Mouse (Mus musculus): ENCODE data around the gene Rnf31. TPM values are rescaled to one million over a fixed set of nuclear protein-coding genes. Genes with fewer than 3 reads are reported as not detected.

Gene Rnf31
- polyA plus RNA-seq, 1 experiment from 2014 or later: 18.8 TPM

- H3K36me3 ChIP-seq (ENCODE audit: control insufficient read depth, insufficient read depth, low read length): no peaks in the 10 kb centered on the region
- WGBS: 91% methylated on average over 2 of the region's 2 CpGs
Observed at GRCm38 (mm10) chr14:55649884-55650283, 58.4 kb downstream of the Rnf31 start, which contains the start of gene Tssk4. TSS of gene Tssk4 (plus strand) at chr14:55650184.

GRCm38 (mm10) chr14:55651528-55651927, 60.0 kb downstream of the Rnf31 start:
- Histone ChIP-seq H3K4me2 (ENCODE audit: low read depth, low read length) (no peak overlapping the region), H3K36me3 (ENCODE audit: control insufficient read depth, insufficient read depth, low read length) (no peaks in the 10 kb centered on the region), H3K9me3 (ENCODE audit: control insufficient read depth, low read length) (no peaks in the 10 kb centered on the region), H3K4me3 (ENCODE audit: low read depth, low read length) (no peak overlapping the region), H3K27ac (ENCODE audit: low read depth, low read length) (no peak overlapping the region), H3K4me1 (ENCODE audit: control insufficient read depth, insufficient read depth, low read length) (no peaks in the 10 kb centered on the region), H3K27me3 (ENCODE audit: control insufficient read depth, insufficient read depth, low read length) (no peaks in the 10 kb centered on the region), H3K9ac (replicated peaks; ENCODE audit: low read depth, low read length) (no peak overlapping the region)
- ATAC-seq (ENCODE audit: low read depth): no peak
- WGBS: 88% methylated on average over 7 of the region's 7 CpGs

More at GRCm38 (mm10) chr14:55649884-55650283, 58.4 kb downstream of the Rnf31 start, which contains the start of gene Tssk4:
- Histone ChIP-seq H3K9ac (replicated peaks; ENCODE audit: low read depth, low read length) (no peak within 1 kb of the TSS), H3K27me3 (ENCODE audit: control insufficient read depth, insufficient read depth, low read length) (no peaks in the 10 kb centered on the region), H3K4me2 (ENCODE audit: low read depth, low read length) (no peak within 1 kb of the TSS), H3K9me3 (ENCODE audit: control insufficient read depth, low read length) (no peaks in the 10 kb centered on the region), H3K4me1 (ENCODE audit: control insufficient read depth, insufficient read depth, low read length) (peaks cover 1% of the 10 kb centered on the region; the same call in 1 of the 2 replicates), H3K4me3 (ENCODE audit: low read depth, low read length) (no peak within 1 kb of the TSS), H3K27ac (ENCODE audit: low read depth, low read length) (no peak within 1 kb of the TSS)
- no peak for ATAC-seq (ENCODE audit: low read depth)

Other genes with a start within 250 kb of the Rnf31 start
- gene Dhrs4, start 113.0 kb upstream of the Rnf31 start, polyA plus RNA-seq (2014; fragmentation: Nextera tagmentation; extraction: Ambion mirVana): 7.6 and 16.7 TPM in 2 replicates
- gene Carmil3, start 101.1 kb upstream of the Rnf31 start, polyA plus RNA-seq (2014; fragmentation: Nextera tagmentation; extraction: Ambion mirVana): 28.5 and 46.2 TPM in 2 replicates
- gene Cpne6, start 81.3 kb upstream of the Rnf31 start, polyA plus RNA-seq (2014; fragmentation: Nextera tagmentation; extraction: Ambion mirVana): 13.3 and 16.3 TPM in 2 replicates
- 0.13 and 0.20 TPM in 2 replicates for gene Nrl, start 66.7 kb upstream of the Rnf31 start, polyA plus RNA-seq (2014; fragmentation: Nextera tagmentation; extraction: Ambion mirVana)
- gene Pck2, start 51.4 kb upstream of the Rnf31 start, polyA plus RNA-seq (2014; fragmentation: Nextera tagmentation; extraction: Ambion mirVana): 17.6 and 19.5 TPM in 2 replicates
- 112 and 114 TPM in 2 replicates for gene Dcaf11, start 31.7 kb upstream of the Rnf31 start, polyA plus RNA-seq (2014; fragmentation: Nextera tagmentation; extraction: Ambion mirVana)
- gene A730061H03Rik, start 31.3 kb upstream of the Rnf31 start, polyA plus RNA-seq (2014; fragmentation: Nextera tagmentation; extraction: Ambion mirVana): 1.5 TPM in 1 of 2 replicates, not detected in the other
- 0.58 TPM in 1 of 2 replicates, not detected in the other for gene Fitm1, start 16.1 kb upstream of the Rnf31 start, polyA plus RNA-seq (2014; fragmentation: Nextera tagmentation; extraction: Ambion mirVana)
- gene Psme1, start 13.6 kb upstream of the Rnf31 start, polyA plus RNA-seq (2014; fragmentation: Nextera tagmentation; extraction: Ambion mirVana): 200 and 226 TPM in 2 replicates
- gene Emc9, start 6.4 kb upstream of the Rnf31 start, polyA plus RNA-seq (2014; fragmentation: Nextera tagmentation; extraction: Ambion mirVana): 38.9 and 48.8 TPM in 2 replicates
- gene Psme2, start 595 bp upstream of the Rnf31 start, polyA plus RNA-seq (2014; fragmentation: Nextera tagmentation; extraction: Ambion mirVana): 162 and 184 TPM in 2 replicates
- gene Irf9, start 11.9 kb downstream of the Rnf31 start, polyA plus RNA-seq (2014; fragmentation: Nextera tagmentation; extraction: Ambion mirVana): 6.6 and 8.6 TPM in 2 replicates
- gene Rec8, start 26.3 kb downstream of the Rnf31 start, polyA plus RNA-seq (2014; fragmentation: Nextera tagmentation; extraction: Ambion mirVana): 7.0 and 9.3 TPM in 2 replicates
- 109 and 110 TPM in 2 replicates for gene Ipo4, start 44.2 kb downstream of the Rnf31 start, polyA plus RNA-seq (2014; fragmentation: Nextera tagmentation; extraction: Ambion mirVana)
- gene Gm49378, start 46.2 kb downstream of the Rnf31 start, polyA plus RNA-seq (2014; fragmentation: Nextera tagmentation; extraction: Ambion mirVana): 2.9 TPM in 2 replicates
- 55.9 and 66.9 TPM in 2 replicates for gene Tm9sf1, start 52.1 kb downstream of the Rnf31 start, polyA plus RNA-seq (2014; fragmentation: Nextera tagmentation; extraction: Ambion mirVana)
- 0.24 TPM in 1 of 2 replicates, not detected in the other for gene Tssk4, start 58.5 kb downstream of the Rnf31 start, polyA plus RNA-seq (2014; fragmentation: Nextera tagmentation; extraction: Ambion mirVana)
- gene Mdp1, start 68.8 kb downstream of the Rnf31 start, polyA plus RNA-seq (2014; fragmentation: Nextera tagmentation; extraction: Ambion mirVana): 69.0 and 75.5 TPM in 2 replicates
- gene Gmpr2, start 80.2 kb downstream of the Rnf31 start, polyA plus RNA-seq (2014; fragmentation: Nextera tagmentation; extraction: Ambion mirVana): 42.5 and 43.7 TPM in 2 replicates
- gene Nedd8, start 80.4 kb downstream of the Rnf31 start, polyA plus RNA-seq (2014; fragmentation: Nextera tagmentation; extraction: Ambion mirVana): 550 and 603 TPM in 2 replicates
- 28.3 and 28.6 TPM in 2 replicates for gene Tinf2, start 90.1 kb downstream of the Rnf31 start, polyA plus RNA-seq (2014; fragmentation: Nextera tagmentation; extraction: Ambion mirVana)
- 0.11 and 0.33 TPM in 2 replicates for gene Tgm1, start 122.2 kb downstream of the Rnf31 start, polyA plus RNA-seq (2014; fragmentation: Nextera tagmentation; extraction: Ambion mirVana)
- 47.1 and 59.2 TPM in 2 replicates for gene Rabggta, start 130.6 kb downstream of the Rnf31 start, polyA plus RNA-seq (2014; fragmentation: Nextera tagmentation; extraction: Ambion mirVana)
- gene Dhrs1, start 154.0 kb downstream of the Rnf31 start, polyA plus RNA-seq (2014; fragmentation: Nextera tagmentation; extraction: Ambion mirVana): 73.6 and 75.5 TPM in 2 replicates
- 27.4 and 30.1 TPM in 2 replicates for gene Nop9, start 154.0 kb downstream of the Rnf31 start, polyA plus RNA-seq (2014; fragmentation: Nextera tagmentation; extraction: Ambion mirVana)
- not detected in 2 replicates for gene Cideb, start 166.8 kb downstream of the Rnf31 start, polyA plus RNA-seq (2014; fragmentation: Nextera tagmentation; extraction: Ambion mirVana)
- 0.27 and 0.59 TPM in 2 replicates for gene Ltb4r2, start 169.7 kb downstream of the Rnf31 start, polyA plus RNA-seq (2014; fragmentation: Nextera tagmentation; extraction: Ambion mirVana)
- 0.19 and 0.24 TPM in 2 replicates for gene Ltb4r1, start 174.3 kb downstream of the Rnf31 start, polyA plus RNA-seq (2014; fragmentation: Nextera tagmentation; extraction: Ambion mirVana)
- 1.9 and 3.9 TPM in 2 replicates for gene Adcy4, start 192.4 kb downstream of the Rnf31 start, polyA plus RNA-seq (2014; fragmentation: Nextera tagmentation; extraction: Ambion mirVana)
- 1.9 and 2.2 TPM in 2 replicates for gene Ripk3, start 197.2 kb downstream of the Rnf31 start, polyA plus RNA-seq (2014; fragmentation: Nextera tagmentation; extraction: Ambion mirVana)
- gene Nfatc4, start 231.4 kb downstream of the Rnf31 start, polyA plus RNA-seq (2014; fragmentation: Nextera tagmentation; extraction: Ambion mirVana): 5.5 and 10.4 TPM in 2 replicates

Data from neural tube, embryonic 14.5 days (tissue).